Mouse (Mus musculus) liver, adult 2 months (tissue): ENCODE measurements at regions not wholly inside any gene's neighbourhood (a gene's known extent, or its start where the extent isn't known, plus 50 kb on each side); places are given as distances from the start of the nearest gene placed in this dataset.
"Not testable (repeated sequence)": the region's sequence is repeated elsewhere in the genome, so short reads cannot be mapped to it uniquely, and the experiment has no call there.

Experiments used
- DNase-seq: peaks from one replicate; pipeline ENCODE4 v3.0.0-alpha.2; 2011; ENCODE audit warnings: low read depth, low spot score; ENCODE audit errors: extremely low read depth
- H3K27ac ChIP-seq: fragments of 200-500 bp; replicated peaks from 2 replicates; pipeline ENCODE4 v1.5.1; 2012; ENCODE audit warnings: low read depth, mild to moderate bottlenecking, control low read depth, inconsistent platforms, low read length; ENCODE audit not compliant: insufficient read depth
- H3K27me3 ChIP-seq: fragments of 200-500 bp; 2 replicates; pipeline ENCODE4 v1.6.1; 2012; ENCODE audit warnings: mild to moderate bottlenecking, moderate library complexity, low read length, inconsistent platforms; ENCODE audit not compliant: control insufficient read depth, insufficient read depth
- H3K36me3 ChIP-seq: fragments of 200-500 bp; 2 replicates; pipeline ENCODE4 v1.6.1; 2012; ENCODE audit warnings: low read length, inconsistent platforms; ENCODE audit not compliant: control insufficient read depth, insufficient read depth
- H3K4me1 ChIP-seq: fragments of 200-500 bp; 2 replicates; pipeline ENCODE4 v1.6.1; 2011; ENCODE audit warnings: low read length; ENCODE audit not compliant: control insufficient read depth, insufficient read depth
- H3K4me3 ChIP-seq: fragments of 200-500 bp; 2 replicates; pipeline ENCODE4 v1.5.1; 2011; ENCODE audit warnings: low read depth, mild to moderate bottlenecking, control low read depth, low read length, moderate library complexity; ENCODE audit not compliant: insufficient read depth
- H3K79me2 ChIP-seq: fragments of 200-500 bp; 2 replicates; pipeline ENCODE4 v1.6.1; 2012; ENCODE audit warnings: inconsistent platforms, mild to moderate bottlenecking, low read length, moderate library complexity; ENCODE audit not compliant: control insufficient read depth, insufficient read depth
- H3K9ac ChIP-seq: fragments of 200-500 bp; 2 replicates; pipeline ENCODE4 v1.6.1; 2012; ENCODE audit warnings: low read depth, mild to moderate bottlenecking, control low read depth, inconsistent platforms, low read length
- CTCF ChIP-seq: fragments of 200-500 bp; IDR thresholded peaks from 2 replicates; pipeline ENCODE4 v1.5.1; 2011; ENCODE audit warnings: low read depth, low read length, control low read depth
- POLR2A ChIP-seq: fragments of 200-500 bp; IDR thresholded peaks from 2 replicates; pipeline ENCODE4 v1.6.1; 2011; ENCODE audit warnings: low read length, control low read depth; ENCODE audit not compliant: insufficient read depth; ENCODE audit errors: extremely low read depth
- WGBS: fragments of 180-500 bp; shearing (Covaris S2); methylation state at CpG from one replicate; pipeline ENCODE4 v1.1.7; 2018; 5-methylcytosine and 5-hydroxymethylcytosine counted together

GRCm38 (mm10) chr9:4061037-4061436 is 248.2 kb downstream of the Aasdhppt start:
- no peak overlapping the region for H3K27ac ChIP-seq
- H3K4me1 ChIP-seq = no peaks in the 10 kb centered on the region
- H3K9ac ChIP-seq = no peak overlapping the region
- no peaks in the 10 kb centered on the region for H3K36me3 ChIP-seq
- no peak for DNase-seq
- TF ChIP-seq CTCF = no peak
- no peak for TF ChIP-seq POLR2A
- H3K27me3 ChIP-seq = no peaks in the 10 kb centered on the region
- H3K4me3 ChIP-seq = no peak overlapping the region
- H3K79me2 ChIP-seq = no peaks in the 10 kb centered on the region

GRCm38 (mm10) chr9:4048749-4049148 is 260.5 kb downstream of the Aasdhppt start:
- no peak for DNase-seq

DNA sequence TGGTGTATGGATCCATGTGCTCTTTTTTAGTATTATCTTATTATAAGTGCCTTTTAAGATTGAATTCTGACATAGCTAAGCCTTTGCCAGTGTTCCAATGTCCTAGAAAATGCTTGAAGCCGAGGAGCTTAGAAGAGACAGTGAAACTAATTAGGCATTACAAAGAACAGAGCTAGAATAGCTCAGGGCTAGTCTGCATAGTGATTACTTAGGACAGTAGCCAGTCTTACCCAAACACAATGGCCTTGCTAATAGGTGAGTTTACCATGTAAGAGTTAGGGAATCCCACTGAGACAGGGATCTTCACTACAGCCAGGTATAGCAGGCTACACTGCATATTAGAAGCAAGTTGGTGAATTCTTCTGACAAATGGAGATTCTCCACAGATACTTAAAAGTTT is 261.6 kb downstream of the Aasdhppt start:
- not testable (repeated sequence) for H3K4me1 ChIP-seq, H3K9ac ChIP-seq, DNase-seq, H3K36me3 ChIP-seq, H3K27ac ChIP-seq, H3K79me2 ChIP-seq, H3K4me3 ChIP-seq, H3K27me3 ChIP-seq
- 11% methylated on average over 1 of the region's 1 CpGs for WGBS

More at GRCm38 (mm10) chr9:4048749-4049148, 260.5 kb downstream of the Aasdhppt start:
- Histone ChIP-seq H3K4me1 (no peaks in the 10 kb centered on the region), H3K36me3 (no peaks in the 10 kb centered on the region), H3K79me2 (no peaks in the 10 kb centered on the region), H3K27me3 (no peaks in the 10 kb centered on the region), H3K4me3 (no peak overlapping the region), H3K9ac (no peak overlapping the region), H3K27ac (no peak overlapping the region)
- TF ChIP-seq CTCF (no peak), POLR2A (no peak)

DNA sequence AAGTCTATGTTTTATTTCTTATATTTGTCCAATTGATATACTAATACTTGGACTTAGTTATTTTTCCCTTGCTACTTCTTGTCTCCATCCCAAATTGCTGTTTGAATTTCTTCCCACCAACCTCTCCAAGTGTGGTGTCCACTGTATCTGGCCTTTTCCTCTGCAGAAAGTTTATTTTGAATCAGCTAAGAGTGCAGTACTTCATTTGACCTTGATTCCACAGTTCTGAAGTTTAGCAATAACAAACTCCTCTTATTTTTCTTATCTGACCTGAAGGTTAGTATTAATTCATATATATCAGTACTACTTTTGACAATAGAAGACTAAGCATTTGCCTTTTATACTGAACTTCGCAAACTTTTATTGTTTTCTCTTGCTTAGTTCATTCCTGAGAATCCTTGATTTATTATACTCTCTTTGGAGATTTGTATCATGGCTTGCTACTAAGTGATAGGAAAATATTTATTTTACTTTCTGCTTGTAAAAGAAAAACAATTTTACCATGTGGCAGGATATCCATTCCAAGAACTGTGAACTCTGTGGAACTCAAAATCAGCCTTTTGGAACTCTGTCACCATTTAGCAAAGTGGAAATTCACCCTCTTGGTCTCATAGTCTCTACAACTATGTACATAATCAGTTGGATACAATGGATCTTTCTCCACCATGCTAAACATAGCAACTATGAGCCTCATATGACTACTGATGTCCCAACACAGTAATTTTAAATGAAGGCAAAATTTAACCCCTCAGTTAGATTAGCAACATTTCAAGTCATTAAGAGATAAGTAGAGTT is 268.2 kb downstream of the Aasdhppt start:
- WGBS = 71% methylated on average over 1 of the region's 1 CpGs
- Histone ChIP-seq H3K36me3 (no peaks in the 10 kb centered on the region), H3K79me2 (no peaks in the 10 kb centered on the region), H3K9ac (no peak overlapping the region), H3K27me3 (no peaks in the 10 kb centered on the region), H3K27ac (no peak overlapping the region), H3K4me1 (no peaks in the 10 kb centered on the region), H3K4me3 (no peak overlapping the region)
- TF ChIP-seq CTCF (no peak), POLR2A (no peak)
- peak; percentile 37 for DNase-seq

- WGBS = 89% methylated on average over 3 of the region's 3 CpGs
- not testable (repeated sequence) for H3K9ac ChIP-seq, H3K36me3 ChIP-seq, H3K27me3 ChIP-seq, DNase-seq, H3K4me1 ChIP-seq, H3K27ac ChIP-seq, H3K4me3 ChIP-seq, H3K79me2 ChIP-seq
Measured at GRCm38 (mm10) chr9:4027181-4027580, 282.1 kb downstream of the Aasdhppt start.

DNA sequence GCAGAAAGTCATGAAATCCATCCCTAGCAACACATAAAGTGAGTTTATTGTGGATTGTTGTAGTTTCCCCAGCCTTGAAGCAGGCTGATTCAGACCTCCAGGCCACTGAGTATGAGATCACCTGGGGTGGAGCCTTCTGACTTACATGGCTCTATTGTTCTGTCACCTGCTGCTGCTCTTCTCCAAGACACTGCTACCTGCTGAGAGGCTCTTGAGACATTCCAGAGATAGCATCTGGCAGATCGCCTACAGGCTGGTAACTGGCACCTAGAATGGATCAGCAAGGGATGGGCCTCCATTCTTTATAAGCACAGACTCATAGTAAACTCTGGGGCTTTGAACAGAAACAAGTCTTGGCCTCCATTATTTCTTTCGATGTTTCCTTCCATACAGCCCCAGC is 289.2 kb downstream of the Aasdhppt start:
- no peak overlapping the region for H3K27ac ChIP-seq
- no peaks in the 10 kb centered on the region for H3K36me3 ChIP-seq
- WGBS = 47% methylated on average over 2 of the region's 2 CpGs
- H3K79me2 ChIP-seq = no peaks in the 10 kb centered on the region
- no peak overlapping the region for H3K4me3 ChIP-seq
- TF ChIP-seq POLR2A (no peak), CTCF (no peak)
- no peak for DNase-seq
- no peaks in the 10 kb centered on the region for H3K27me3 ChIP-seq
- H3K9ac ChIP-seq = no peak overlapping the region
- no peaks in the 10 kb centered on the region for H3K4me1 ChIP-seq
